Mouse (Mus musculus) retina, postnatal 1 day (tissue): ENCODE data around the gene Sfxn5.

Source experiments
- DNase-seq: peaks from one replicate; pipeline ENCODE4 v3.0.0-alpha.2; 2012

Sfxn5 gene

GRCm38 (mm10) chr6:85226570-85226969, 106.7 kb downstream of the Sfxn5 start:
- DNase-seq, result peak; percentile 68

- DNase-seq, result peak; percentile 40
These were observed 108.8 kb downstream of the Sfxn5 start for GRCm38 (mm10) chr6:85224442-85224891.

- DNase-seq, result no peak
These were observed 109.6 kb downstream of the Sfxn5 start for GRCm38 (mm10) chr6:85223498-85224150.

GRCm38 (mm10) chr6:85222551-85222950, 110.7 kb downstream of the Sfxn5 start:
- no peak for DNase-seq

- DNase-seq, result no peak
These were observed 112.3 kb downstream of the Sfxn5 start for GRCm38 (mm10) chr6:85220917-85221316.

- no peak for DNase-seq
These were observed 113.5 kb downstream of the Sfxn5 start for GRCm38 (mm10) chr6:85219706-85220105.

GRCm38 (mm10) chr6:85218684-85219445, 114.4 kb downstream of the Sfxn5 start:
- no peak for DNase-seq

GRCm38 (mm10) chr6:85218251-85218650, 115.0 kb downstream of the Sfxn5 start:
- no peak for DNase-seq

- no peak for DNase-seq
These were observed 122.5 kb downstream of the Sfxn5 start for GRCm38 (mm10) chr6:85210686-85211085.

GRCm38 (mm10) chr6:85209226-85209967, 123.8 kb downstream of the Sfxn5 start:
- no peak for DNase-seq

GRCm38 (mm10) chr6:85207345-85207744, 125.9 kb downstream of the Sfxn5 start:
- DNase-seq, result no peak

- peak; percentile 59 for DNase-seq
These were observed 126.3 kb downstream of the Sfxn5 start for GRCm38 (mm10) chr6:85206939-85207285.

- no peak for DNase-seq
These were observed 126.9 kb downstream of the Sfxn5 start for GRCm38 (mm10) chr6:85206182-85206938.

GRCm38 (mm10) chr6:85197951-85198350, 135.3 kb downstream of the Sfxn5 start:
- DNase-seq, result no peak

- DNase-seq, result no peak
These were observed 139.6 kb downstream of the Sfxn5 start for GRCm38 (mm10) chr6:85193381-85194318.

- no peak for DNase-seq
These were observed 141.3 kb downstream of the Sfxn5 start for GRCm38 (mm10) chr6:85191751-85192440.

- peak; percentile 41 for DNase-seq
These were observed 142.6 kb downstream of the Sfxn5 start for GRCm38 (mm10) chr6:85190671-85191070.

GRCm38 (mm10) chr6:85189911-85190591, 143.2 kb downstream of the Sfxn5 start:
- peak; percentile 51 for DNase-seq

- DNase-seq, result no peak
These were observed 143.9 kb downstream of the Sfxn5 start for GRCm38 (mm10) chr6:85189361-85189760.
